Mouse (Mus musculus) c-Kit-negative CD71-positive TER-119-positive erythroid progenitor cells, embryonic 14.5 days (primary cell): ENCODE data around the gene Gm17467.
"Not testable (repeated sequence)": the region's sequence is repeated elsewhere in the genome, so short reads cannot be mapped to it uniquely, and the experiment has no call there.

Experiments used
- DNase-seq: peaks from one replicate; pipeline ENCODE4 v3.0.0-alpha.2; 2013; ENCODE audit warnings: low read depth, low spot score

The Gm17467 gene

GRCm38 (mm10) chrX:123704691-123705090 lies at the start of gene Gm17467:
Gm17467 (minus strand) TSS chrX:123704791.
- not testable (repeated sequence) for DNase-seq
